Mouse (Mus musculus) limb, embryonic 11.5 days (tissue): ENCODE results near the gene Trappc2. TPM values are rescaled to one million over a fixed set of nuclear protein-coding genes. Genes with fewer than 3 reads are reported as not detected.

ENCODE experiments used
- ATAC-seq: fragments of 200-750 bp; cut with Nextera tagmentation; 2 replicates; pipeline ENCODE4 v1.8.0; 2017; ENCODE audit warnings: low read depth; ENCODE audit not compliant: insufficient number of reproducible peaks, low FRiP score, low TSS enrichment
- DNase-seq: peaks from one replicate; pipeline ENCODE4 v3.0.0-alpha.2; 2015; ENCODE audit warnings: low spot score
- H3K27ac ChIP-seq: fragments of 300-500 bp; sonication (generic); replicated peaks from 2 replicates; pipeline ENCODE4 v1.5.1; 2014; ENCODE audit warnings: low read depth, mild to moderate bottlenecking, low read length
- H3K27me3 ChIP-seq: fragments of 300-500 bp; sonication (generic); 2 replicates; pipeline ENCODE4 v1.6.1; 2014; ENCODE audit warnings: mild to moderate bottlenecking, low read length, mixed read lengths; ENCODE audit not compliant: control insufficient read depth, insufficient read depth
- H3K36me3 ChIP-seq: fragments of 300-500 bp; sonication (generic); 2 replicates; pipeline ENCODE4 v1.6.1; 2014; ENCODE audit warnings: mild to moderate bottlenecking, low read length, moderate library complexity, mixed read lengths; ENCODE audit not compliant: control insufficient read depth, insufficient read depth
- H3K4me1 ChIP-seq: fragments of 300-500 bp; sonication (generic); 2 replicates; pipeline ENCODE4 v1.6.1; 2014; ENCODE audit warnings: low read length, mixed read lengths; ENCODE audit not compliant: control insufficient read depth, insufficient read depth
- H3K4me2 ChIP-seq: fragments of 300-500 bp; sonication (generic); 2 replicates; pipeline ENCODE4 v1.6.1; 2014; ENCODE audit warnings: low read depth, mild to moderate bottlenecking, moderate library complexity; ENCODE audit not compliant: severe bottlenecking
- H3K4me3 ChIP-seq: fragments of 300-500 bp; sonication (generic); 2 replicates; pipeline ENCODE4 v1.5.1; 2014; ENCODE audit warnings: low read depth, low read length
- H3K9ac ChIP-seq: fragments of 300-500 bp; sonication (generic); 2 replicates; pipeline ENCODE4 v1.6.1; 2014; ENCODE audit warnings: mild to moderate bottlenecking, low read length
- H3K9me3 ChIP-seq: fragments of 300-500 bp; sonication (generic); 2 replicates; pipeline ENCODE4 v1.6.1; 2016; ENCODE audit warnings: low read length; ENCODE audit not compliant: control insufficient read depth
- WGBS: fragments of 180-500 bp; shearing (Covaris S2); extraction: QIAGEN DNeasy Blood & Tissue Kit; methylation state at CpG from one replicate; pipeline ENCODE4 v1.1.7; 2014; 5-methylcytosine and 5-hydroxymethylcytosine counted together
- polyA plus RNA-seq: library from polyadenylated mRNA; unstranded; fragments of >200 nt; fragmentation: Nextera tagmentation; extraction: Ambion mirVana; gene quantifications from 2 replicates; pipeline ENCODE4 v1.2.1, GENCODE M21; 2014

Gene Trappc2
- 17.1 and 17.3 TPM in 2 replicates for polyA plus RNA-seq

GRCm38 (mm10) chrX:166440036-166440615 is at the start of gene Trappc2:
TSS of gene Trappc2 (plus strand) at chrX:166440574.
- ATAC-seq, result peak; percentile 87
- no peaks in the 10 kb centered on the region for H3K36me3 ChIP-seq
- peak within 1 kb of the TSS; percentile 53 for H3K4me3 ChIP-seq
- DNase-seq, result no peak
- H3K4me1 ChIP-seq, result no peaks in the 10 kb centered on the region
- H3K4me2 ChIP-seq, result peak within 1 kb of the TSS; percentile 50
- WGBS, result 19% methylated on average over 31 of the region's 36 CpGs
- peak within 1 kb of the TSS; percentile 72 for H3K27ac ChIP-seq
- peak within 1 kb of the TSS; percentile 68 for H3K9ac ChIP-seq
- peaks cover 17% of the 10 kb centered on the region; the same call in 1 of the 2 replicates for H3K27me3 ChIP-seq
- H3K9me3 ChIP-seq, result no peaks in the 10 kb centered on the region

DNA sequence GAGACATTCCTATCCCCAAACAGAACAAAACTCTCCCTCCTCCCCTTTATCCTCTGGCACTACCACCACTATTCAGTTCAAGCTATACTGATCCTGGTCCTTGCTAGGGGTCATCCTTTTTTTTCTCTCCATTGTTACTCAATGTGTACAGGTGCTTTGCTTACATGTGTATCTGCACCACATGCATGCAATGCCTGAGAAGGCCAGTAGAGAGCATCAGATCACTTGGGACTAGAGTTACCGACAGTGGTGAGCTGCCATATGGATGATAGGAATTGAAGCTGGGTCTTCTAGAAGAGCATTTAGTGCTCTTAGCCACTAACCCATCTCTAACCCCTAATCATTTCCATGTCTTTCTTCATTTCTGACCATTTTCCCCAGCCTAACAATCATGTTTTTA is 46.6 kb upstream of the Trappc2 start:
- Histone ChIP-seq H3K9ac (no peak overlapping the region), H3K27ac (no peak overlapping the region), H3K4me3 (no peak overlapping the region), H3K4me2 (no peak overlapping the region), H3K36me3 (no peaks in the 10 kb centered on the region), H3K9me3 (no peaks in the 10 kb centered on the region), H3K4me1 (no peaks in the 10 kb centered on the region), H3K27me3 (peaks cover 4% of the 10 kb centered on the region; the same call in 1 of the 2 replicates)
- ATAC-seq (no peak), DNase-seq (no peak)
- WGBS, result 65% methylated on average over 1 of the region's 1 CpGs

- Histone ChIP-seq H3K27me3 (0 out of 2 replicates have a peak, but pooled peaks cover 6% of the 10 kb centered on the region), H3K9ac (no peak overlapping the region), H3K36me3 (no peaks in the 10 kb centered on the region), H3K4me1 (no peaks in the 10 kb centered on the region), H3K27ac (no peak overlapping the region), H3K4me2 (no peak overlapping the region), H3K9me3 (no peaks in the 10 kb centered on the region), H3K4me3 (no peak overlapping the region)
- ATAC-seq (no peak), DNase-seq (no peak)
These were observed 32.5 kb upstream of the Trappc2 start for GRCm38 (mm10) chrX:166407865-166408264.

- Histone ChIP-seq H3K4me3 (no peak overlapping the region), H3K27me3 (no peaks in the 10 kb centered on the region), H3K36me3 (no peaks in the 10 kb centered on the region), H3K27ac (no peak overlapping the region), H3K4me2 (no peak overlapping the region), H3K9ac (no peak overlapping the region), H3K9me3 (no peaks in the 10 kb centered on the region), H3K4me1 (no peaks in the 10 kb centered on the region)
- 85% methylated on average over 5 of the region's 6 CpGs for WGBS
- DNase-seq (peak; percentile 31), ATAC-seq (no peak)
These were observed 24.2 kb upstream of the Trappc2 start for GRCm38 (mm10) chrX:166416196-166416595.

GRCm38 (mm10) chrX:166434812-166435211 is 5.6 kb upstream of the Trappc2 start:
- Histone ChIP-seq H3K9me3 (no peaks in the 10 kb centered on the region), H3K4me1 (no peaks in the 10 kb centered on the region), H3K4me2 (no peak overlapping the region), H3K27ac (no peak overlapping the region), H3K36me3 (no peaks in the 10 kb centered on the region), H3K4me3 (no peak overlapping the region), H3K9ac (no peak overlapping the region), H3K27me3 (no peaks in the 10 kb centered on the region)
- 34% methylated on average over 2 of the region's 2 CpGs for WGBS
- ATAC-seq (peak; percentile 82; the same call in 1 of the 2 replicates), DNase-seq (no peak)

GRCm38 (mm10) chrX:166440616-166441063 is 266 bp downstream of the Trappc2 start, which contains the start of gene Ofd1:
TSS of gene Ofd1 (minus strand) at chrX:166440704.
- H3K9me3 ChIP-seq, result no peaks in the 10 kb centered on the region
- H3K4me1 ChIP-seq, result no peaks in the 10 kb centered on the region
- H3K27me3 ChIP-seq, result peaks cover 17% of the 10 kb centered on the region; the same call in 1 of the 2 replicates
- H3K9ac ChIP-seq, result peak within 1 kb of the TSS; percentile 68
- H3K27ac ChIP-seq, result peak within 1 kb of the TSS; percentile 72
- peak within 1 kb of the TSS; percentile 50 for H3K4me2 ChIP-seq
- ATAC-seq (peak; percentile 98), DNase-seq (peak; percentile 87)
- peak within 1 kb of the TSS; percentile 53 for H3K4me3 ChIP-seq
- H3K36me3 ChIP-seq, result no peaks in the 10 kb centered on the region
- 15% methylated on average over 33 of the region's 44 CpGs for WGBS

- Histone ChIP-seq H3K27me3 (peaks cover 17% of the 10 kb centered on the region; the same call in 1 of the 2 replicates), H3K36me3 (no peaks in the 10 kb centered on the region)
- ATAC-seq, result no peak
These were observed 4.2 kb downstream of the Trappc2 start for GRCm38 (mm10) chrX:166444552-166444951.

GRCm38 (mm10) chrX:166453532-166453931 is 13.2 kb downstream of the Trappc2 start:
- H3K9ac ChIP-seq, result no peak overlapping the region
- ATAC-seq (no peak), DNase-seq (no peak)
- no peak overlapping the region for H3K4me2 ChIP-seq
- no peak overlapping the region for H3K27ac ChIP-seq
- no peaks in the 10 kb centered on the region for H3K27me3 ChIP-seq
- H3K36me3 ChIP-seq, result no peaks in the 10 kb centered on the region
- no peaks in the 10 kb centered on the region for H3K9me3 ChIP-seq
- 84% methylated on average over 6 of the region's 6 CpGs for WGBS
- no peaks in the 10 kb centered on the region for H3K4me1 ChIP-seq
- no peak overlapping the region for H3K4me3 ChIP-seq

More at GRCm38 (mm10) chrX:166444552-166444951, 4.2 kb downstream of the Trappc2 start:
- Histone ChIP-seq H3K4me3 (no peak overlapping the region), H3K27ac (no peak overlapping the region), H3K4me2 (no peak overlapping the region), H3K4me1 (no peaks in the 10 kb centered on the region), H3K9me3 (no peaks in the 10 kb centered on the region), H3K9ac (no peak overlapping the region)
- no peak for DNase-seq
- WGBS, result 89% methylated on average over 3 of the region's 3 CpGs
